Mouse (Mus musculus): ENCODE data around the gene Cbln4. TPM values are rescaled to one million over a fixed set of nuclear protein-coding genes. Genes with fewer than 3 reads are reported as not detected.

Cbln4 gene
- total RNA-seq, 4 experiments from 2014 or later, result not detected

Other genes starting within 250 kb of the Cbln4 start
- gene Mc3r, start 205.0 kb upstream of the Cbln4 start, total RNA-seq (2022), result not detected